In the genomic region with DNA sequence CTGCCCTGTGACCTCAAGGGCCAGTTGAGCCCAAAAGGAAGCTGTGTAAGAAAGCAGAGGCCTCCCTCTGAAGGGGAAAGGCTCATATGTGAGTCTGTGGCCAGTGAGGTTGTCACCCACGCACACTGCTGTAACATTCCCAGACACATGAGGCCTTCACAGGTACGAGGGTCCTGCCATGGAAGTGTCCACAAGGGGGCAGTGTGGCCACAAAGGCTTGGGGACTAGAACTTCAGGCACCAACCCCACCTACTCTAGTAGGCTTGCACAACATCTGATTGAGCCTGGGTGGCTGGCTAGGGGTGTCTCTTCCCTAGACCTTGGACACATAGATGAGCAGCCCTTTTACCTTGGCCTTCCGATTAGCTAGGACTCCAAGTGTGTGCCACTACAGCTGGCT, we compare ENCODE assay signal across 8 mouse cellular contexts. TPM values are rescaled to one million over a fixed set of nuclear protein-coding genes. Genes with fewer than 3 reads are reported as not detected.
A peak's percentile ranks its signal among the peaks of the same experiment; 100 is the strongest.
DNase-seq lines count a peak whose midpoint lies in the region; TF ChIP-seq lines count a peak whose summit lies in the region.

No protein-coding gene starts in this region.

- 31% methylated on average over 3 of the region's 3 CpGs for whole genome bisulfite sequencing in lung, adult 2 months

- peak; percentile 93 for TF ChIP-seq CTCF in gastrocnemius, adult 2 months (IDR thresholded peaks at IDR 0.05)
- TF ChIP-seq CTCF in lung, adult 2 months (IDR thresholded peaks at IDR 0.05; ENCODE audit: insufficient read depth, low read length): peak; percentile 90

- no peaks in the 10 kb centered on the region for H3K36me3 ChIP-seq in ES-E14 (ENCODE audit: control insufficient read depth, insufficient read depth, low read length, poor library complexity, severe bottlenecking)

- no peaks in the 10 kb centered on the region for H3K9me3 ChIP-seq in ES-E14 (ENCODE audit: control insufficient read depth, insufficient read depth, low read depth, low read length)

- H3K27ac ChIP-seq in ES-E14 (ENCODE audit: insufficient read depth, low read depth, low read length, poor library complexity, severe bottlenecking): no peak overlapping the region
- H3K27ac ChIP-seq in gastrocnemius, adult 2 months: no peak overlapping the region

- DNase-seq in A20 (ENCODE audit: low read depth, low spot score) (peak; percentile 84), ES-E14 (ENCODE audit: low read depth, low spot score) (peak; percentile 93)
- peak; percentile 44 for DNase-seq in cerebellum, adult 11-12 months
- DNase-seq in gastrocnemius, adult 2 months: peak; percentile 86
- peak; percentile 89 for DNase-seq in layer of hippocampus, adult 11-12 months (ENCODE audit: low spot score)
- DNase-seq in lung, adult 2 months: peak; percentile 80
- peak; percentile 75 for DNase-seq in right cerebral cortex, adult 2 months (ENCODE audit: low spot score in 2 of 2)
- peak; percentile 87 for DNase-seq in urinary bladder, postnatal 14 days (ENCODE audit: low spot score)

- no peak overlapping the region for H3K4me3 ChIP-seq in ES-E14 (ENCODE audit: insufficient read depth in 1 of 2, low read depth in 1 of 2, low read length in 2 of 2, poor library complexity in 1 of 2, severe bottlenecking in 1 of 2)
- H3K4me3 ChIP-seq in gastrocnemius, adult 2 months: no peak overlapping the region
- no peak overlapping the region for H3K4me3 ChIP-seq in lung, adult 2 months (replicated peaks; ENCODE audit: extremely low read depth, low read depth, low read length)

- in situ Hi-C loops in ES-E14 (cut with MboI; ENCODE audit: low sequenced_read_pairs in 2 of 2, unreplicated experiment in 2 of 2): loop anchor here in 1 of 2 experiments (10.0 kb wide), 1 partner anchor 127 kb away; no protein-coding TSS in a partner anchor

- TF ChIP-seq POLR2A in lung, adult 2 months (IDR thresholded peaks at IDR 0.05; ENCODE audit: borderline replicate concordance, extremely low read depth, low read depth, low read length): no peak

- H3K4me1 ChIP-seq in ES-E14 (ENCODE audit: control insufficient read depth in 2 of 2, insufficient read depth in 2 of 2, low read length in 2 of 2, poor library complexity in 1 of 2): peaks cover 0 to 5% of the 10 kb centered on the region in 2 experiments; a peak in 2 of 4 replicates
- no peaks in the 10 kb centered on the region; the same call in none of the 2 replicates for H3K4me1 ChIP-seq in lung, adult 2 months (ENCODE audit: control insufficient read depth, insufficient read depth, low read length)

- H3K9ac ChIP-seq in ES-E14 (ENCODE audit: insufficient read depth, low read depth, low read length, poor library complexity, severe bottlenecking): peak overlapping the region; percentile 1; the same call in 1 of the 2 replicates

- intact Hi-C loops in gastrocnemius, adult 2 months (cut with DNase I): loop anchor here (2.0 to 10.0 kb wide), 2 partner anchors 119 to 183 kb away; a partner anchor contains a TSS

TF ChIP-seq in ES-E14, 5 proteins besides CTCF, POLR2A, EP300 and RAD21:
- TF ChIP-seq ZC3H11A (IDR thresholded peaks at IDR 0.05; ENCODE audit: borderline replicate concordance, low read depth, low read length) (no peak; the same call in 1 of the 2 replicates), MAFK (IDR thresholded peaks at IDR 0.05; ENCODE audit: insufficient read depth, low read depth, low read length) (no peak), CHD2 (IDR thresholded peaks at IDR 0.05; ENCODE audit: low read depth, low read length) (no peak), ZNF384 (IDR thresholded peaks at IDR 0.05; ENCODE audit: low read depth, low read length) (no peak), HCFC1 (IDR thresholded peaks at IDR 0.05; ENCODE audit: borderline replicate concordance, insufficient read depth, low read length) (no peak)
TF ChIP-seq in ES-E14: peak in this region for 0.

RNA-seq across cellular contexts. Expression of a gene that starts 4.1 kb away (rescaled TPM):
- total RNA-seq in ES-E14 (2012; rRNA removed): 17.0 and 17.7 TPM in 2 replicates
- total RNA-seq in gastrocnemius, adult 2 months (2021): 1 to 10 TPM; 2.3 to 3.0 TPM
- polyA plus RNA-seq in lung, adult 2 months (2012; rRNA removed): 30.1 and 33.6 TPM in 2 replicates

RNA-seq across cellular contexts. Expression of a gene that starts 7.7 kb away (rescaled TPM):
- 2.4 and 3.4 TPM in 2 replicates for total RNA-seq in ES-E14 (2012; rRNA removed)
- total RNA-seq in gastrocnemius, adult 2 months (2021): 1 to 10 TPM in 1 of 2 experiments, under 1 TPM in 1; 0.98 to 7.7 TPM
- 14.1 and 17.3 TPM in 2 replicates for polyA plus RNA-seq in lung, adult 2 months (2012; rRNA removed)

RNA-seq across cellular contexts. Expression of a gene that starts 55.6 kb away (rescaled TPM):
- total RNA-seq in ES-E14 (2012; rRNA removed): 57.5 and 78.4 TPM in 2 replicates
- total RNA-seq in gastrocnemius, adult 2 months (2021): 10 to 100 TPM; 72.3 to 74.9 TPM
- polyA plus RNA-seq in lung, adult 2 months (2012; rRNA removed): 188 and 231 TPM in 2 replicates
